Comparison of ENCODE assay signal across 20 mouse cellular contexts in genomic region chr1:70380096-70380495, GRCm38 (mm10).
DNase-seq lines count a peak whose midpoint lies in the region; ATAC-seq and TF ChIP-seq lines count a peak whose summit lies in the region.
"Had no signal": no experiment of that assay in that cellular context is flagged by ENCODE, and none has a peak within 500 bp of the region (broad histone marks: within the 10 kb centered on the region; RNA-seq: fewer than 3 reads in every experiment).

No protein-coding gene starts in this region.

- no peak overlapping the region for H3K27ac ChIP-seq in embryonic facial prominence, embryonic 14.5 days (replicated peaks; ENCODE audit: low read depth, low read length)
- no peak overlapping the region for H3K27ac ChIP-seq in embryonic facial prominence, embryonic 10.5 days (replicated peaks)
- H3K27ac ChIP-seq in hindbrain, postnatal 0 days, result no peak overlapping the region
- H3K27ac ChIP-seq in hindbrain, embryonic 11.5 days (ENCODE audit: low read depth, low read length), result no peak overlapping the region
- no peak overlapping the region for H3K27ac ChIP-seq in midbrain, embryonic 14.5 days (replicated peaks; ENCODE audit: low read depth, low read length)
- H3K27ac ChIP-seq in midbrain, embryonic 11.5 days (ENCODE audit: low read depth, low read length), result no peak overlapping the region
- H3K27ac ChIP-seq: heart, embryonic 15.5 days; kidney, embryonic 15.5 days; limb, embryonic 10.5 days; macrophage had no signal

- TF ChIP-seq CTCF in hindbrain, postnatal 0 days (IDR thresholded peaks at IDR 0.05; ENCODE audit: low read depth), result no peak

- H3K4me2 ChIP-seq in embryonic facial prominence, embryonic 14.5 days (ENCODE audit: low read depth, low read length), result no peak overlapping the region
- no peak overlapping the region for H3K4me2 ChIP-seq in hindbrain, postnatal 0 days (ENCODE audit: low read depth, low read length)
- no peak overlapping the region for H3K4me2 ChIP-seq in hindbrain, embryonic 11.5 days (replicated peaks; ENCODE audit: low read depth, low read length)
- no peak overlapping the region for H3K4me2 ChIP-seq in midbrain, embryonic 14.5 days (ENCODE audit: low read length)
- no peak overlapping the region for H3K4me2 ChIP-seq in midbrain, embryonic 11.5 days
- H3K4me2 ChIP-seq: heart, embryonic 15.5 days; kidney, embryonic 15.5 days; liver, embryonic 11.5 days had no signal

- WGBS in embryonic facial prominence, embryonic 14.5 days, result 73% methylated on average over 7 of the region's 7 CpGs
- WGBS in embryonic facial prominence, embryonic 10.5 days, result 93% methylated on average over 7 of the region's 7 CpGs
- 39% methylated on average over 7 of the region's 7 CpGs for WGBS in hindbrain, postnatal 0 days
- 79% methylated on average over 7 of the region's 7 CpGs for WGBS in hindbrain, embryonic 11.5 days
- WGBS in midbrain, embryonic 14.5 days, result 60% methylated on average over 7 of the region's 7 CpGs
- 81% methylated on average over 7 of the region's 7 CpGs for WGBS in midbrain, embryonic 11.5 days

- H3K4me3 ChIP-seq in embryonic facial prominence, embryonic 14.5 days (ENCODE audit: low read depth, low read length), result no peak overlapping the region
- no peak overlapping the region for H3K4me3 ChIP-seq in embryonic facial prominence, embryonic 10.5 days
- no peak overlapping the region for H3K4me3 ChIP-seq in hindbrain, postnatal 0 days (ENCODE audit: low read length)
- no peak overlapping the region for H3K4me3 ChIP-seq in hindbrain, embryonic 11.5 days (ENCODE audit: low read depth, low read length)
- H3K4me3 ChIP-seq in midbrain, embryonic 14.5 days (replicated peaks; ENCODE audit: low read depth, low read length), result no peak overlapping the region
- no peak overlapping the region for H3K4me3 ChIP-seq in midbrain, embryonic 11.5 days (ENCODE audit: low read depth, low read length)
- H3K4me3 ChIP-seq: heart, embryonic 15.5 days; kidney, embryonic 15.5 days; limb, embryonic 10.5 days had no signal

- H3K27me3 ChIP-seq in embryonic facial prominence, embryonic 14.5 days (replicated peaks; ENCODE audit: control insufficient read depth, insufficient read depth, low read length), result no peaks in the 10 kb centered on the region
- no peaks in the 10 kb centered on the region for H3K27me3 ChIP-seq in embryonic facial prominence, embryonic 10.5 days (replicated peaks; ENCODE audit: low read depth, poor library complexity, severe bottlenecking)
- no peaks in the 10 kb centered on the region for H3K27me3 ChIP-seq in hindbrain, postnatal 0 days (ENCODE audit: insufficient read depth, low read length)
- H3K27me3 ChIP-seq in hindbrain, embryonic 11.5 days (ENCODE audit: control insufficient read depth, insufficient read depth, low read length), result no peaks in the 10 kb centered on the region
- H3K27me3 ChIP-seq in midbrain, embryonic 14.5 days (ENCODE audit: control insufficient read depth, insufficient read depth, low read length), result no peaks in the 10 kb centered on the region
- no peaks in the 10 kb centered on the region for H3K27me3 ChIP-seq in midbrain, embryonic 11.5 days (ENCODE audit: control insufficient read depth, insufficient read depth, low read length)
- H3K27me3 ChIP-seq: heart, embryonic 15.5 days; kidney, embryonic 15.5 days had no signal

- H3K36me3 ChIP-seq in embryonic facial prominence, embryonic 14.5 days (ENCODE audit: control insufficient read depth, insufficient read depth, low read length), result no peaks in the 10 kb centered on the region
- no peaks in the 10 kb centered on the region for H3K36me3 ChIP-seq in embryonic facial prominence, embryonic 10.5 days (replicated peaks)
- H3K36me3 ChIP-seq in hindbrain, postnatal 0 days (ENCODE audit: insufficient read depth, low read length), result no peaks in the 10 kb centered on the region
- H3K36me3 ChIP-seq in hindbrain, embryonic 11.5 days (ENCODE audit: control insufficient read depth, insufficient read depth, low read length), result no peaks in the 10 kb centered on the region
- H3K36me3 ChIP-seq in midbrain, embryonic 14.5 days (ENCODE audit: control insufficient read depth, insufficient read depth, low read length), result no peaks in the 10 kb centered on the region
- no peaks in the 10 kb centered on the region for H3K36me3 ChIP-seq in midbrain, embryonic 11.5 days (ENCODE audit: control insufficient read depth, insufficient read depth, low read length)
- H3K36me3 ChIP-seq: G1E; heart, embryonic 15.5 days; kidney, embryonic 15.5 days; limb, embryonic 10.5 days had no signal

- ATAC-seq in embryonic facial prominence, embryonic 14.5 days (ENCODE audit: low read depth), result no peak
- ATAC-seq in hindbrain, postnatal 0 days, result no peak
- no peak for ATAC-seq in hindbrain, embryonic 11.5 days (ENCODE audit: low FRiP score)
- no peak; the same call in 1 of the 2 replicates for ATAC-seq in midbrain, embryonic 14.5 days (ENCODE audit: low FRiP score, low TSS enrichment)
- ATAC-seq in midbrain, embryonic 11.5 days (ENCODE audit: low FRiP score), result no peak
- ATAC-seq: CD4-positive, CD25-positive, alpha-beta regulatory T cell, adult 4 months; intestine, embryonic 16.5 days had no signal

- peak; percentile 58 for DNase-seq in embryonic facial prominence, embryonic 14.5 days (ENCODE audit: low spot score)
- no peak for DNase-seq in embryonic facial prominence, embryonic 10.5 days (ENCODE audit: low spot score)
- peak; percentile 44 for DNase-seq in hindbrain, postnatal 0 days (ENCODE audit: low spot score)
- DNase-seq in hindbrain, embryonic 11.5 days (ENCODE audit: low spot score), result no peak
- peak; percentile 67 for DNase-seq in midbrain, embryonic 14.5 days
- DNase-seq in midbrain, embryonic 11.5 days (ENCODE audit: low spot score, missing footprints), result no peak
- peak; percentile 10 for DNase-seq in right cerebral cortex, postnatal 4 days
- no peak for DNase-seq in retina, embryonic 14.5 days (ENCODE audit: low spot score)
- DNase-seq: cerebellum, adult 11 months; cerebellum, postnatal 25 days; heart, adult 18-20 months; lung, adult 2 months had no signal

- no peaks in the 10 kb centered on the region for H3K9me3 ChIP-seq in embryonic facial prominence, embryonic 14.5 days (ENCODE audit: control insufficient read depth, low read length)
- no peaks in the 10 kb centered on the region for H3K9me3 ChIP-seq in embryonic facial prominence, embryonic 10.5 days
- no peaks in the 10 kb centered on the region for H3K9me3 ChIP-seq in hindbrain, postnatal 0 days (ENCODE audit: low read length)
- no peaks in the 10 kb centered on the region for H3K9me3 ChIP-seq in hindbrain, embryonic 11.5 days (ENCODE audit: control insufficient read depth, low read length)
- no peaks in the 10 kb centered on the region for H3K9me3 ChIP-seq in midbrain, embryonic 14.5 days (ENCODE audit: control insufficient read depth, low read length)
- H3K9me3 ChIP-seq in midbrain, embryonic 11.5 days (ENCODE audit: control insufficient read depth, low read length), result no peaks in the 10 kb centered on the region
- H3K9me3 ChIP-seq: G1E; heart, embryonic 15.5 days; kidney, embryonic 15.5 days; limb, embryonic 10.5 days had no signal

- H3K4me1 ChIP-seq in embryonic facial prominence, embryonic 14.5 days (ENCODE audit: control insufficient read depth, insufficient read depth, low read length), result no peaks in the 10 kb centered on the region
- no peaks in the 10 kb centered on the region for H3K4me1 ChIP-seq in embryonic facial prominence, embryonic 10.5 days
- H3K4me1 ChIP-seq in hindbrain, postnatal 0 days (ENCODE audit: insufficient read depth, low read length), result no peaks in the 10 kb centered on the region
- H3K4me1 ChIP-seq in hindbrain, embryonic 11.5 days (replicated peaks; ENCODE audit: control insufficient read depth, insufficient read depth, low read length), result no peaks in the 10 kb centered on the region
- no peaks in the 10 kb centered on the region for H3K4me1 ChIP-seq in midbrain, embryonic 14.5 days (ENCODE audit: control insufficient read depth, insufficient read depth, low read length)
- H3K4me1 ChIP-seq in midbrain, embryonic 11.5 days (ENCODE audit: control insufficient read depth, insufficient read depth, low read length), result no peaks in the 10 kb centered on the region
- H3K4me1 ChIP-seq: heart, embryonic 15.5 days; kidney, embryonic 15.5 days; limb, embryonic 10.5 days had no signal

- H3K9ac ChIP-seq in embryonic facial prominence, embryonic 14.5 days (ENCODE audit: low read depth, low read length), result no peak overlapping the region
- no peak overlapping the region for H3K9ac ChIP-seq in hindbrain, postnatal 0 days (replicated peaks; ENCODE audit: low read length)
- H3K9ac ChIP-seq in hindbrain, embryonic 11.5 days (ENCODE audit: low read depth, low read length), result no peak overlapping the region
- H3K9ac ChIP-seq in midbrain, embryonic 14.5 days (replicated peaks; ENCODE audit: low read length), result no peak overlapping the region
- H3K9ac ChIP-seq in midbrain, embryonic 11.5 days (ENCODE audit: low read length), result no peak overlapping the region
- H3K9ac ChIP-seq: heart, embryonic 15.5 days; kidney, embryonic 15.5 days had no signal

Comparison
In these comparisons a context has a peak if more than half of its experiments do, and no peak if none do; other contexts are left out.
1. DNase-seq: peak in embryonic facial prominence, embryonic 14.5 days (single experiment), hindbrain, postnatal 0 days (single experiment), midbrain, embryonic 14.5 days (single experiment) and right cerebral cortex, postnatal 4 days (single experiment); none in embryonic facial prominence, embryonic 10.5 days (single experiment), hindbrain, embryonic 11.5 days (single experiment), midbrain, embryonic 11.5 days (single experiment) and retina, embryonic 14.5 days (single experiment).